Mouse (Mus musculus): Measurements from ENCODE around the gene Gm40193.

GRCm38 (mm10) chr11:70499566-70500475 lies 32.9 kb downstream of the Gm40193 start:
- TF ChIP-seq GATA1 (IDR thresholded peaks at IDR 0.05; ENCODE audit: low read length) (no peak), TAL1 (IDR thresholded peaks at IDR 0.05; ENCODE audit: low read length) (no peak)
